Mouse (Mus musculus) gastrocnemius, postnatal 4 days (tissue): ENCODE results near the gene Sbk3. TPM values are rescaled to one million over a fixed set of nuclear protein-coding genes. Genes with fewer than 3 reads are reported as not detected.
"Not testable (repeated sequence)": the region's sequence is repeated elsewhere in the genome, so short reads cannot be mapped to it uniquely, and the experiment has no call there.

ENCODE experiments used
- DNase-seq, 2 experiments: peaks; one replicate each; pipeline ENCODE4 v3.0.0; 2021 to 2022; ENCODE audit warnings: low spot score in 2 of 2, mixed read lengths in 2 of 2
- long read RNA-seq, 2 experiments: library from polyadenylated mRNA; stranded (forward); transcript quantifications; one replicate each; pipeline ENCODE4 v2.0.0; 2021
- total RNA-seq, 2 experiments: library from RNA; stranded (reverse); gene quantifications; 2 replicates each; pipeline ENCODE4 v1.2.3; 2021

Sbk3 gene
- under 1 TPM in 1 of 2 experiments, not detected in 1; 0.13 TPM for total RNA-seq
- long read RNA-seq, experiment 1: 0 reads
- long read RNA-seq, experiment 2: 0 reads

DNA sequence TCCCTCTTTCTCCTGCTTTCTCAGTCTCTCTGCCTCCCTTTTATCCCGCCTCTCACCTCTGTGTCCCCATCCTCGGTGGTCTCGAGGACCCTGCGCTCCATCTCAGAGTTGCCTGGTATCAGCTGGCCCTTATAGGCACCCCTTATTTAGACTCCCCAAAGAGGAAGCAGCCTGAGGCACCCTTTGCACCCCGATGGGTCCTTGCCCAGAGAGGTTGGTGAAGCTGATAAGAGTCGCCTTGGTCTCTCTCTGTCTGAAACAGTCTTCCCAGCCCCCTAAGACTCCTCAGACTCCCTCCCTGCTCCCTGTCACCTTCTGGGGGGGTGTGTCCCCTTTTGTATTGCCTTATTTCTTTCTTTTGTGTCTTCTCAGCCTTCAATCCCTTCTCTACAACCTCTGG lies at the start of gene Sbk3:
Gene Sbk3, minus strand, starts transcription at position 101 of the 400 bp plus-strand sequence.
- DNase-seq: no peak

DNA sequence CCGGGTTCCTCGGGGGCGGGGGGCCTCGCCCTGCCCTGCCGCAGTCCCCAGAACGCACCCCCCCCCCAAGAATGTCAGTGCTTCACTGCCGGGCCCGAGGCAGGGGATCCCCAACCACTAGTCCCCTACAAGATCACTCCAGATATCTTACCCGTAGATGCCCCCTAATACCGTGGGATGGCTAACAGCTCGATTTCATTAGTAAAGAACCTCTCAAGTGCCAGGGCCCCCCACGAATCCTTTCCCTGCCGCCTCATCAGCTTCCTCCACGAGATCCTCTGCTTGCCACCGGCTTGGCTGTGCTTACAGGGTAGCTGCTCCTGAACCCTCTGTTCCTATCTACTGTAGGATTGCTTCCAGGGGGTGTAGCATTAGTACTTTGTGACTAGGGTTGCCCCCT lies 49.7 kb upstream of the Sbk3 start:
- no peak for DNase-seq

DNA sequence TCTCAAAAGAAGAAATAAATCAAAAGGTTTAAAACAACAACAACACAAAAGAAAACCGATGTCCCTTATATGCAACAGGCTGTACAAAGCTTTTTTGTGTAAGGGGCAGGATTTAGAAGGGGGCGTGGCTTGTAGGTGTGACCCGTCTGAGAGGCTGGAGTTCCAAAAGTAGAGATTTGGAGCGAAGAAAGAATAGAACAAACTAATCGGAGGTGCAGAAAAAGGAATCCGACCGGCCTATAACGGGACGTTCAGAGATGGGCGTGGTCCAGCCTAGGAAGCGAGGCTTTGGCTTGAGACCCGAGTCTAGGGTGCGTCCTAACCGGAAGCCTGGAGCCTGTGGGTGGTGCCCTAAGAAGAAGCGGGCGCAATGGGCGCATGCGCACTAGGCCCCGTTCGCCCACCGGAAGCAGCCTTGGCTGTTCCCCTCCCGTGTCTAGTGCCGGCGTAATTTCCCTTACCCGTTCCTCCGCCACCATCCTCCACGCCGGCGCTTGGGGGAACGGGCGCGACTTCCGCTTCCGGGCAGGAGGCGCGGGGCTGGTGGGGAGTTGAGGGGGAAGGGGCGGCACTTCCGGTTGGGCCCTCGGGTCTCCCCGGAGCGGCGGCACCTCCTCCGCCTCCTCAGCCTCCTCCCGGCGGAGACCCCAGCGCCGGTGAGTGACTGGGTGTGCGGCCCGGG lies 49.2 kb upstream of the Sbk3 start, which contains the start of the genes Zfp865 and Ccdc106:
Gene Zfp865, plus strand, starts transcription at position 377 of the 682 bp plus-strand sequence.
Gene Ccdc106, plus strand, starts transcription at position 554 of the 682 bp plus-strand sequence.
- DNase-seq: peak; percentile 97 to 99

- not testable (repeated sequence) for DNase-seq
Measured at GRCm38 (mm10) chr7:5019576-5019975, 48.6 kb upstream of the Sbk3 start.

DNA sequence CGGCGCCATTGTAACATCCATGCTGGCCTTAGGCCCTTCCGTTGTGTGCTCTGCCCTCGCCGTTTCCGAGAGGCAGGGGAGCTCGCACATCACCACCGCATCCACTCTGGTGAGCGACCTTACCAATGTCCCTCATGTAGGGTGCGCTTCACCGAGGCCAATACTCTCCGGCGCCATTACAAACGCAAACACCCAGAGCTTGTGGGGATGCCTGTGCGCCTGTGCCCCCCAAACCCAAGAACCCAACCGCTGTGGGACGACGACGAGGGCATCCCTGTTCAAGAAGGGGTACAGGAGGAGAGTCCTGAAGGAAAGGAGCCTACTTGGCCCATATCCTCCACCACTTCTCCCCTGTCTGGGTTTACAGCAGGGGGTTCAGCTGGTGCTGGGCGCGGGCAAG lies 47.0 kb upstream of the Sbk3 start:
- no peak for DNase-seq

DNA sequence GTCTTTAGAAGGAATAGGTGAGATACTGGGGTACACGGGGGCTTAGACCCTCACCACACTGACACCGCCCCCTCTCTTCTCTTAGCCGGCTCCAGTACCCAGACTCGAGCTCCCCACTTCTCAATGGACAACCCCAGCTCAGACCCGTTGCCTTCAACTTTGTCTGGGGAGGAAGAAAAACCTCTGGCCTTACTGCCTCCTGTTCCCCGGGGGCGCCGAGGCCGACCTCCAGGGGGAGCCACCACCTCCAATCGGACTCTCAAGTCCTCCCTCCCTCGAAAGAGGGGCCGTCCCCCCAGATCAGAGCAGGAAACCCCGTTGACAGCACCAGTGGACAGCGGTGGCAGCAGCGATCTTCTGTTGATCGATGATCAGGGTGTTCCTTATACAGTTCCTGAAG lies 46.4 kb upstream of the Sbk3 start:
- no peak for DNase-seq

DNA sequence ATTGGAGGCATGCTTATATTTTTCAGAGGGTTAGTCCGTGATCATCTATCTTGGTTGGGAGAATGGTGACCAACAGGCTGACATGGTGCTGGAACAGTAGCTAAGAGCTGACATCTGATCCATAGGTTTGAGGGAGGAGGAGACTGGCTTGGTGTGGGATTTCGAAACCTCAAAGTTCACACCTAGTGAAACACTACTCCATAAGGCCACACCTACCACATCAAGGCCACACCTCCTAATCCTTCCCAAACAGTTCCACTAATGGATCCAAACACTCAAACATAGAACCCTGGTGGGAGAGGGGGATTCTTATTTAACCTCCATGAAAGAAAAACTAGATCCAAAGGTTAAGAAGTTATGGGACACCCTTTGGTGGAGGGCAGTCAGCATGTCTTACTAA lies 46.0 kb upstream of the Sbk3 start:
- DNase-seq: no peak

- no peak for DNase-seq
Measured at GRCm38 (mm10) chr7:5016057-5016456, 45.1 kb upstream of the Sbk3 start.

GRCm38 (mm10) chr7:5015118-5016001 lies 44.4 kb upstream of the Sbk3 start, which contains the start of gene Gm44973:
Gm44973 (plus strand) TSS chr7:5015496.
- DNase-seq: peak; percentile 95 to 97

DNA sequence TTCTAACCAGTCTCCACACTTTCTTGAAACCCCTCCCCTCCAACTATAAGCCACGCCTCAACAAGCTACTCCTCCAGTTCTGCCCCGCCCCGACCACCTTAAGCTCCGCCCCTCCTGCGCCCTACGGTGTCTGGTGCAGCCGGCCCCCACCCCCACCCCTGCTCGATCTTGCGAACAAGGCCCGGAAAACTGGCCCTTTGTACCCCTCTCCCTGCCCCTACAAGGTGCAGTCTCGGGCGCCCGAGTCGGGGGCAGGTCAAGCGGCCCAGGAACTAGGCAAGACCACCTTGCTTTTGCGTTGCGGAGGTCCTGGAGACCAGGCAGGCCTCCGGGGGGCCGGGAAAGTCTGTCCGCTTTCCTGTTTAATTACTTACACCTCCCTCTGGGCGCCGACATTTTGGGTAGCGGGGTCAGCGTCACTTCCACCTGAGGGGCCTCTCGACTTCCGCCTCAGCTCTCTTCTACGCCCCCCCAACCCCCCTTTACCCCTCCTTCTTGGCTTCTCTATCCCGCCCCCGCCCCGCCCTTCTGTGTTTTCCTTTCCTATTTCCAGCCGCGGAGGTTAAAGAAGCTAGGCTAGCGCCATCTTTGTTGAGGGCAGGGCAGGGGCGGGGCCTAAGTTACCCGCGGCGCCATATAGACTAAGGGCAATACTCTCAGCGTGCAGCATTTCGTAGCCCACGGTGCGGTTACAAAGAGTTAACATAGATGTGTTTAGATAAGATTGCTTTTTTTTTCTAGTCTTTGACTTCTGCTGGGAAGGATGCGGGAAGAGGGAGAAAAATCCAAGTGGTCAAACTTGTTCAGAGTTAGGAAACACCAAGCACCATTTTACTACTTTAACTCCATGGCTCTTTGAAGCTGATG lies 43.5 kb upstream of the Sbk3 start, which contains the start of the genes Zfp524 and Fiz1:
Gene Zfp524, plus strand, starts transcription at position 165 of the 867 bp plus-strand sequence.
Gene Fiz1, minus strand, starts transcription at position 447 of the 867 bp plus-strand sequence.
- DNase-seq: peak; percentile 95 to 96

GRCm38 (mm10) chr7:5012681-5013513 lies 41.9 kb upstream of the Sbk3 start:
- DNase-seq: no peak

GRCm38 (mm10) chr7:5008229-5008628 lies 37.3 kb upstream of the Sbk3 start:
- DNase-seq: no peak

- not testable (repeated sequence) for DNase-seq
Measured at GRCm38 (mm10) chr7:5002876-5003275, 31.9 kb upstream of the Sbk3 start.

GRCm38 (mm10) chr7:4999876-5000275 lies 28.9 kb upstream of the Sbk3 start:
- DNase-seq: no peak

GRCm38 (mm10) chr7:4996934-4997333 lies 26.0 kb upstream of the Sbk3 start:
- DNase-seq: no peak

DNA sequence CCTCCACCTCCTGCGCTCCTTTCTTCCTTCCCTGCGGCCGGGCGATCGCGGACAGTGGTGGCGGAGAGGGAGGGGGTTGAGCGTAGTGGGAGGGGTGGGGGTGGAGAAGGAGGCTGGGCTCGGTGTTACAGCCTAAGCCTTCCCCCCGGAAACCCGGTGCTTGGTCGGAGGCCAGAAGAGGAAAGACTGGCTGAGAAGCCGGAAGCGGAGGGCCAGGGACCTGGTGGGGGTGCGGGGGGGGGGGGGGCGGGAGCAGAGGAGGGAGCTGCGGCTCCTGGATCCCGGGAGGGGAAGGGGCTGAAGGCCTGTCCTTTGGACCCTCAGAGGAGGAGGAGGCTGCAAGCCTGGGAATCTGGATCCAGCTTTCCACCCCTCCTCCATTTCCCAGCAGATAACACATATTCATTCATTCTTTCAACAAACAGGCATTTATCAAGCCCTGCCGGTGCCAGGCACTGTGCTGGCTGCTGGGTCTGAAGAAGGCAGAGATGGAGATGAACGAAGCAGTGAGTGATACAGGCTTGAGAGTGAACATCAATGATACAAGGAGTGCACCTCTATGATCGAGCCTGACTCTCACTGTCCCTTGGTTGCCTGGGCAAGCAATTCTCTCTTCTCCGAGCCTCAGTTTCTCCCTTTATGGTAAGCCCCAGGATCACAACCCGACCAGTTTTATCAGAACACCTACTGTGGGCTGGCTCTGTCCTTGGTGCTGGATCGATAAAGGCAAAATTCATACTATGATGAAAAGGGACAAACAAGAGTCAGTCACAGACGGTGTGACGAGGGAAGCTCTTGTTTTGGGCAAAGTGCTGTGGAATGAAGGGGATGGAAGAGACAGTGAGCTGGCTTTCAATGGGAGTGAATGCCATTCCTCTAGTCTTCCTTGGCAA lies 25.3 kb upstream of the Sbk3 start, which contains the start of gene Zfp579:
Gene Zfp579, minus strand, starts transcription at position 156 of the 893 bp plus-strand sequence.
- peak; percentile 93 to 95 for DNase-seq

DNA sequence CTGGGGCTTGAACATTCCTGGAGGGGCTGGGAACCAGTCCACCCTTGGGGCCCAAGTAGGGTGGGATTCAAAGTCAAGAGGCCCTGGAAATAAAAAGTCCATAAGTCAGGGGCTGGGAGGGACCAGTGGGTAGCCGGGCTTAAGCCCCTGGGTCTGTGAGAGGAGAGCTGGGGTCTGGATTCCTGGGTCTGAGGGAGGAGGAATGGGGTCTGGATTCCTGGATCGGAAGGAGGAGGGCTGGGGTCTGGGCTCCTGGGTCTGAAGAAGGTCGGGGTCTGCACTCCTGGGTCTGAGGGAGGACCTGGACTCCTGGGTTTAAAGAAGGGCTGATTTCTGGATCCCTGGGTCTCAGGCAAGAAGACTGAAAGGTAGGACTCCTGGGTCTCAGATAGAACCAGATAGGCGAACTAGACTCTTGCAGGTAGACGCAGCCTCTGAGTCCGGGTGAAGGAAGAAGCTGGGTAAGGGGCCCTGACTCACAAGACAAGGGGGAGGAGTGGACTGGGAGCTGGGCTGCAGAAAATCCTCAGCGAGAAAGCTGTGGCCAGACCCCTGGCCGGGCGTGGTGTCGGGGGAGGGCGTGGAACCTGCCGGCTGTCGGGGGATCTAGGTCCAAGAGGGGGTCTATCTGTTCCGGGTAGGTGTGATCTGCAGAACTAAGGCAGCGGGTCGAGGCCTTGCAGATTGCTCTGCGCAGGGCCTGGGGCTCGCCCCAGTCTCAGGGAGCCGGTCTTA lies 24.5 kb upstream of the Sbk3 start:
- DNase-seq: peak in 1 of 2 experiments; percentile 28
